Comparison of ENCODE assay signal across 16 mouse cellular contexts in genomic region chr5:107633651-107634050, GRCm38 (mm10). TPM values are rescaled to one million over a fixed set of nuclear protein-coding genes. Genes with fewer than 3 reads are reported as not detected.
DNase-seq lines count a peak whose midpoint lies in the region.
"Had no signal": no experiment of that assay in that cellular context is flagged by ENCODE, and none has a peak within 500 bp of the region (broad histone marks: within the 10 kb centered on the region; RNA-seq: fewer than 3 reads in every experiment).

No protein-coding gene starts in this region.

- intact Hi-C loops in heart, postnatal 36 days (cut with DNase I) = no loop called here

- DNase-seq in heart, adult 11 months = peak; percentile 14
- no peak for DNase-seq in heart, postnatal 36 days
- DNase-seq in Muller cell, postnatal 12 days (ENCODE audit: inconsistent ontology term) = peak; percentile 1
- peak; percentile 61 for DNase-seq in retina, embryonic 14.5 days (ENCODE audit: low spot score)
- no peak for DNase-seq in urinary bladder, adult 18-20 months (ENCODE audit: low spot score in 2 of 2)
- DNase-seq in layer of hippocampus, adult 18-20 months (ENCODE audit: low spot score in 2 of 2) = no peak
- DNase-seq: adrenal gland, adult 2 months; adrenal gland, postnatal 10 days; adrenal gland, postnatal 25 days; B cell, adult 2 months; cerebellum, adult 11-12 months; cerebellum, adult 2 months; cerebellum, adult 9-10 months; cerebellum, postnatal 10 days; cerebellum, postnatal 25 days; forebrain, postnatal 0 days had no signal

RNA-seq across cellular contexts. Expression of gene Glmn, which starts 36.0 kb away (rescaled TPM):
- 1 to 10 TPM; 3.6 to 4.6 TPM for total RNA-seq in heart, postnatal 36 days (2021)
- total RNA-seq in layer of hippocampus, adult 18-20 months (2021) = 10 to 100 TPM; 13.2 to 14.6 TPM

RNA-seq across cellular contexts. Expression of gene Rpap2, which starts 36.5 kb away (rescaled TPM):
- 10 to 100 TPM in 1 of 2 experiments, 1 to 10 TPM in 1; 8.4 to 10.2 TPM for total RNA-seq in heart, postnatal 36 days (2021)
- total RNA-seq in layer of hippocampus, adult 18-20 months (2021) = 10 to 100 TPM; 22.4 to 24.9 TPM

Comparison
In these comparisons a context has a peak if more than half of its experiments do, and no peak if none do; other contexts are left out.
1. DNase-seq: peak in heart, adult 11 months (single experiment), Muller cell, postnatal 12 days (single experiment) and retina, embryonic 14.5 days (single experiment); none in heart, postnatal 36 days (0 of 2), urinary bladder, adult 18-20 months (0 of 2) and layer of hippocampus, adult 18-20 months (0 of 2).